Mouse (Mus musculus) sigmoid colon, adult 10 weeks (tissue): ENCODE results near the gene Cox15. TPM values are rescaled to one million over a fixed set of nuclear protein-coding genes. Genes with fewer than 3 reads are reported as not detected.

ENCODE experiments used
- polyA plus RNA-seq: library from polyadenylated mRNA; stranded (reverse); fragments of 350-450 nt; fragmentation: Illumina TruSeq; extraction: RNeasy Lipid Tissue Mini Kit (QIAGEN cat#74804); gene quantifications from one replicate; pipeline ENCODE4 v1.2.3, GENCODE M21; 2014; ENCODE audit warnings: low read depth, low replicate concordance

Cox15 gene
- 18.9 TPM for polyA plus RNA-seq

DNA sequence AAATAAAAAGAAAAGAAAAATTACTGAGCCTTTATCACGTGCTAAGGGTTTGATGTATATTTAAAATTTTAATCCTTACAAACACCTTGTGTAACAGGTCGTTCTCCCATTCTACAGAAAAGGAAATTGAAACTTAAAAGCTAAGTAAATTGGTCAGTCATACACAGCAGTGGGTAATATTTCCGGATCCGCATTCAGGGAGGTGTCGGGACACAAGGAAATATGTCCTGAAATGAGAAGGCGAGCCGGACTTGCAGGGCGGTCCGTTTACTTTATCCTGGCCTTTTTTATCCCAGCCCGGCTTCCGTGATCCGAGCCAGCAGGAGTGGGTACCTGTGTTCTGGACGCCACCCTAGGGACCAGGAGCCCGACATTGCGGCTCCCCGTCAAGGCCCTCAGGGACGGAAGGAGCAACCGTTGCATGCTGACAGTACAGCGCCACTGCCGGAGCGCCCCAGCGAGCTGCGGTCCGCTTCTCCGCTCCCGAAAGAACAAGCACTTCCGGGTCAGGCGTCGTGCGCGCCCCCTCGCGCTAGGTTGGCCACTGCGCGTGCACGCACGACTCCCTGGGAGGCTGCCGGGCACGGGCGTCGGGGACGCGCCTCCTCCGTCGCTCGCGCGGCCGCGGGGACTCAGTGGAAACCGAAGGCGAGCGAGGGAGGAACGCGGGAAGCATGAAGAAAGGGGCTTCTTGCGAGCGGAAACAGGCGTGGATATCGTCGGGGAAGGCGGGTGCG, at the start of gene Cox15, which contains the start of gene Cutc:
Cox15 (minus strand) TSS at position 512 of the 737 bp plus-strand sequence.
Cutc (plus strand) TSS at position 508 of the 737 bp plus-strand sequence.

DNA sequence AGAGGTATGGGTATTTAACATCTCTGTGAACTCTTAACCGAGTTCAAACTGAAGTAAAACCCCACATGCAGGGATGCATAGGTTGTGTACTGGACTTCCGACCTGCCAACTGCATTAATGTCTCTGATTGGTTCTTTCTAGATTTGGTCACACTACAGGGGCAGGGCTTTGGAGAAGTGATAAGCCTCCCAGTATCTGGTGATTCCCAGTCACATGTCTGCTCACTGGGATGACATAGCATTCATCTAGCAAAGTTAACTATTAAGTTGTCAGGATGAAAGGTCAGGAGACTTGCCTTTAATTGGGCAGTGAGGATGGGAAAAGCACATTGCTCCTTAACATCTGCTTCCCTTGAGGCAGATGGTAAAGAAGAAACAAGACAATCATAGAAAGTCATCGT, 29.2 kb upstream of the Cox15 start, which contains the start of gene Abcc2:
Abcc2 (plus strand) TSS at position 213 of the 400 bp plus-strand sequence.

DNA sequence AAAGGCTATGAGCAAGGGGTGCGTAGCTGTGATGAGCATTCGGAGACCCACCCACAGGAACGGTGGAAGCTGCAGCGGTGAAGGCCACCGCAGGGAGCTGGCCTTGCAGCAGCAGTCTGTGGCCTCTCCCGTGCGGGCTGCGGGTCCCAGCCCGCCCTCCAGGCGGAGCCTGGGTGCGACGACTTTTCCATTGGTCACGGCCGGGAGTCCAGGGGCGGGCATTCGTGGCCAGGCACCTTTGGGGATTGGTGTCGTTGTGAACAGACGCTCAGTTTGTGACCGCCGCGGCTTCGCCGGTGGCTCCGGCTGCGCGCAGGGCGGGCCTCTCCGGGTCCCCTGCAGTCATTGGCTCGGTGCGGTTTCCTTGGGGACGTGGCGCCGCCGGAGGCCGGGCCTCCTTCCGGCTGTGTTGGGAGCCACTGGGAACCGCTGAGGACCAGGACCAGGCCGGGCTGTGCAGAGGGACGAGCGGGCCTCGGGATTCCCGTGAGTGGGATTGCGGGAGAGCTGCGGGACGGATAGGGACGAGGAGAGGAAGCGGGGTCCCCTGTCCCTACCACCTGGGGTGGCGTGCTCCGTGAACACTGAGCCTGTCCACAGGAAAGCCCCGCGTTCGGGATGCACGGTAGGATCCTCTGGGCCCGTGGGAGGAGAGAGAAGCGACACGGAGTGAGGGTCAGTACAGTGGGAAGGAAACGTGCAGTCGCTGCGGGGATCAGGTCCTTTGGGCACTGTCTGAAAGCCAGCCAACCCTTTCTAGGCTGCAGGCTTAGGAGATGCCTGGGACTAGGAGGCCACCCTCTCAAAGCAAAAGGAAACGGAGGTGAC, 63.2 kb downstream of the Cox15 start, which contains the start of gene Entpd7:
Entpd7 (plus strand) TSS at position 254 of the 828 bp plus-strand sequence.

Other genes starting within 250 kb of the Cox15 start
- gene Got1, start 228.4 kb downstream of the Cox15 start, polyA plus RNA-seq, result 7.0 TPM
- 1.2 TPM for gene Nkx2-3, start 140.7 kb downstream of the Cox15 start, polyA plus RNA-seq
- 5.8 TPM for gene Slc25a28, start 78.1 kb downstream of the Cox15 start, polyA plus RNA-seq
- 8.1 TPM for gene Entpd7, start 63.3 kb downstream of the Cox15 start, polyA plus RNA-seq
- 47.3 TPM for gene Cutc, start within 50 bp of the Cox15 start, polyA plus RNA-seq
- 2.1 TPM for gene Abcc2, start 29.2 kb upstream of the Cox15 start, polyA plus RNA-seq
- gene Dnmbp, start 187.2 kb upstream of the Cox15 start, polyA plus RNA-seq, result 32.3 TPM
- 2.0 TPM for gene Cpn1, start 233.6 kb upstream of the Cox15 start, polyA plus RNA-seq